Mouse (Mus musculus): ENCODE measurements around the gene Cep70. TPM values are rescaled to one million over a fixed set of nuclear protein-coding genes. Genes with fewer than 3 reads are reported as not detected.

Cep70 gene
- total RNA-seq, 2 experiments from 2014 or later, result 3.2 to 4.6 TPM

GRCm38 (mm10) chr9:99319343-99319951 is 76.3 kb downstream of the Cep70 start:
- DNase-seq (ENCODE audit: low spot score), result no peak

- no peak for DNase-seq (ENCODE audit: low spot score)
Measured at GRCm38 (mm10) chr9:99320006-99320405, 76.8 kb downstream of the Cep70 start.

- DNase-seq (ENCODE audit: low spot score), result no peak
Measured at GRCm38 (mm10) chr9:99325208-99325929, 82.2 kb downstream of the Cep70 start.

DNA sequence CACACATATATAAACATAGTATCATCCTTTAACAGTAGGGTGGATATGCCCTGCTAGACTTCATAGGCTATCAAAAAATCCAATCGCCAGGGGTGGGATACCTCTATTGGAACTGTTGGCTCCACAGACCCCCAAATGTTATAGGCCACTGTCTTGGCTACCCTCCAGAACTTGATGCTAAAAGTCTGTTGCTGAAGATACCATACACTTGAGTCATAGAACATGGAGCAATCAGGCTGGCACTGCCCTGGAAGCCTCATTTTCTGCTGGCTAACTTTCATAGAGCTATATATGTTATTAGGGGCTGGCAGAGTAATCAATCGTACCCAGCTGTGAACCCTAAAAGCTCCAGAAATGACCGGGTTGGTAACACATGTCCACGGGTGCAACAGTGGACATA is 82.8 kb downstream of the Cep70 start:
- no peak for DNase-seq (ENCODE audit: low spot score)

DNA sequence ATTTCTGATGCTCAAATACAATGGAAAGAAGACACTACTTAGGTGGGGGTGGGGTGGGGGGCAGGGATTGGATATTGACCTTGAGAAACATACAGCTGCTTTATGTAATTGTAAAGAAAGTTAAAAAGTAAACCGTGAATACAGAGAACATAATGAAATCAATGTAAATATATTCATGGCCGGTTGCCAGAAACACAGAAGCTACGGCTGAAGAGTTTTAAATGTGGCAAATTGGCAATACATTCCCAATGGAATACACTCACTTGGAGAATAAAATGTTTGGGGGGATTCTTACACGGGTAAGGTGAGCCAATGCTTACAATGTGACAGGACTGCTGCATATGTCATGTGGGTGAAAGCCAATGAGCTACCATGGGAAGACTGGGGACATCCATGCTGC is 83.7 kb downstream of the Cep70 start:
- DNase-seq (ENCODE audit: low spot score), result no peak

GRCm38 (mm10) chr9:99336538-99336937 is 93.4 kb downstream of the Cep70 start:
- no peak for DNase-seq (ENCODE audit: low spot score)

DNA sequence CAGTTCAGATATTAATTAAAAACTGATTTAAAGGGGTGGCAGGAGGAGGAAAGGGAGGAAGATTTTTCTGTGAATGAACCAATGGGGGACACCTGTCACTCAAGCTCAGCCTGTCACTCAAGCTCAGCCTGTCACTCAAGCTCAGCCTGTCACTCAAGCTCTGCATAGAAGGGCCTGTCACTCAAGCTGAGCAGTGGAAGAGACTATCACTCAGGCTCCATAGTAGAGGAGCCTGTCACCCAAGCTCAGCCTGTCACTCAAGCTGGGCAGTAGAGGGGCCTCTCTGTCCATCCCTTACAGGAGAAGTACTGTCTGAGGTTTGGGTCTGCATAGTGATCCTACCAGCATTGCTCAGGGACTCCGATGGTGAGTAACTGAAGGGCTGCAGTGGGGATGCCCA is 95.1 kb downstream of the Cep70 start:
- DNase-seq (ENCODE audit: low spot score), result no peak

DNA sequence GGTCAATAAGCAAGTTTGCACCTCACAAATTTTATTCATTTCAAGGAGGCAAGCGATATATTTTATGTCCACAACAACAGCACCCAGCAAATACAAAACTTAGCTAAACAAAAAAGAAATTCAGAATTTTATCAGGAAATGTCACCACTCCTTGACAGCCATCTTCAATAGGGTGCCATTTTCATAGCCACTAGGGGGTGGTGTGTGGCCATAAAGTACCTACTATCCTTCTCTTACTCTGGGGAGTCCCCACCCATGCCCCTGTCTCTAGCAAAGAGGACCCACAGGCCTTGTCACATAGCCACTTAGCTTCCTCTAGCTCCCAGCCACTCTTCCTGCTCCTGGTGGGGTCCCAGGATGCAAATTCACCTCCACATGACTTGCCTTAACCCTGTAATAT is 96.0 kb downstream of the Cep70 start:
- DNase-seq (ENCODE audit: low spot score), result no peak

DNA sequence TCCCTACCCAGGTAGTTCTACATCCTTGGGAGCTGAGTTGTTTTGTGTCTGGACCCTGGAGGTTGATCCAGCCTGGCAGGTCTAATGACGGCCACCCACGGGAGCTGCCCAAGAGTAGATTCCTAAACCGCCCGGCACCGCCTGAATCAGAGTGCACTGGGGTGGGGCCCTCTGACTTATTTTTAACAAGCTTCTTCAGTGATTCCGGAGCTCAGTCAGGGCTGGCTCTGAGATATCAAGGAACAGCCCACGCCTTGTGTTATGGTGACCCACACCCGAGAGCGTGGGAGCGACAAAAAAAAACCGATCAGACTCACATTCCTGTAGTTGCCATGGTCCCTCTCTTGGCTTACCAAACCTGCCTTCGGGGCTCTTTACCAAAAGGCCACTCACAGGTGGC is 97.0 kb downstream of the Cep70 start:
- no peak for DNase-seq (ENCODE audit: low spot score)

- no peak for DNase-seq (ENCODE audit: low spot score)
Measured at GRCm38 (mm10) chr9:99341600-99341999, 98.4 kb downstream of the Cep70 start.

DNA sequence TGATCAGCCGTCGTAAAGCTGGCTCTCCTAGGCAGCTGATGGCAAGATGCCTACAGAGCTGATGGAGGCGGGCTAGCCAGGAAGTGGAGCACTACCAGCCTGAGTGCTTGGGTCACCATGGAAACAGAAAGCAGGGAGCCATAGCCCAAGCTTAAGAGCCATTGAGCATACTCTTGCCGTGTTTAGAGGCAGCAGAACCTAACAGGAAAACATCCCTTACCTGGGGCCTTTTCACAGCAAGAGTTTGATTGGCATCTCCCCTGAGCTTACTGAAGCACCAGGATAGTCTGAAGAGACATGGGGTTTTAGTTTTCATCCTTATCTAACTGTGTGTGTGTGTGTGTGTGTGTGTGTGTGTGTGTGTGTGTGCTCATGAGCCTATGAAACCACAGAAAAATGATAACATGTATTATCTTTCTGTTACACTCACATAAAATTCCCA is 102.2 kb downstream of the Cep70 start:
- no peak for DNase-seq (ENCODE audit: low spot score)

Other genes with a start within 250 kb of the Cep70 start
- not detected for gene Gm1123, start 207.7 kb upstream of the Cep70 start, total RNA-seq (2021)
- gene Pik3cb, start 102.7 kb upstream of the Cep70 start, total RNA-seq (2021), result 1 to 10 TPM; 4.8 to 6.7 TPM
- gene Faiml, start 6.1 kb upstream of the Cep70 start, total RNA-seq (2021), result not detected
- not detected for gene Esyt3, start 115.2 kb downstream of the Cep70 start, total RNA-seq (2021)
- 1 to 10 TPM; 6.4 to 7.8 TPM for gene Mras, start 194.0 kb downstream of the Cep70 start, total RNA-seq (2021)
- not detected for gene Nme9, start 208.1 kb downstream of the Cep70 start, total RNA-seq (2021)